Mouse (Mus musculus): ENCODE measurements at regions not wholly inside any gene's neighbourhood (a gene's known extent, or its start where the extent isn't known, plus 50 kb on each side); places are given as distances from the start of the nearest gene placed in this dataset.

DNA sequence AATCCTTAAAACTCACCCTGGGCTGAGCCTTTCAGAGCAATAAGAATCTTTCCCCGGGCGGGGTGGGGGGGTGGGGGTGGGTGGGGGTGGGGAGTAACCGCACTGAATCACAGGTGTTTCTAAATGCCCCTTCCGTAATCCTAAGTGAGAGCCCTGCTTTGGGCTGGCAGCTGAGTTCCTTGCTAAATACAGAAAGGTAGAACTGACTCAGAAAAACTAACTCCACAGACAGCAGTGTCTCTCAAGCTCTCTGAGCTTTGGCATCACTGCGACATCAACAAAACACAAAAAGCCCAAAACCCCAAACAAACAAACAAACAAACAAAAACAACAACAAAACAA is 105.9 kb upstream of the Map4k3 start:
- Histone ChIP-seq H3K4me3 (ENCODE audit: insufficient read depth, poor library complexity, severe bottlenecking) (no peak overlapping the region), H3K36me3 (ENCODE audit: control insufficient read depth, insufficient read depth) (no peaks in the 10 kb centered on the region), H3ac (ENCODE audit: control insufficient read depth, insufficient read length, low read depth) (no peak overlapping the region), H3K79me2 (ENCODE audit: control insufficient read depth, insufficient read depth) (no peaks in the 10 kb centered on the region), H3K79me3 (ENCODE audit: low read depth) (no peaks in the 10 kb centered on the region), H3K27me3 (ENCODE audit: control insufficient read depth, insufficient read depth, insufficient read length) (peaks cover 3% of the 10 kb centered on the region)
- TF ChIP-seq CEBPB (IDR thresholded peaks at IDR 0.05; ENCODE audit: low read depth) (no peak), CTCF (IDR thresholded peaks at IDR 0.05; ENCODE audit: control insufficient read depth, insufficient read depth, insufficient read length) (no peak), MYOD1 (IDR thresholded peaks at IDR 0.05; ENCODE audit: control insufficient read depth, insufficient read length, low read depth) (no peak), MAX (IDR thresholded peaks at IDR 0.05) (no peak), FOSL1 (IDR thresholded peaks at IDR 0.05; ENCODE audit: insufficient read depth, low read length, poor library complexity, severe bottlenecking) (no peak)

DNA sequence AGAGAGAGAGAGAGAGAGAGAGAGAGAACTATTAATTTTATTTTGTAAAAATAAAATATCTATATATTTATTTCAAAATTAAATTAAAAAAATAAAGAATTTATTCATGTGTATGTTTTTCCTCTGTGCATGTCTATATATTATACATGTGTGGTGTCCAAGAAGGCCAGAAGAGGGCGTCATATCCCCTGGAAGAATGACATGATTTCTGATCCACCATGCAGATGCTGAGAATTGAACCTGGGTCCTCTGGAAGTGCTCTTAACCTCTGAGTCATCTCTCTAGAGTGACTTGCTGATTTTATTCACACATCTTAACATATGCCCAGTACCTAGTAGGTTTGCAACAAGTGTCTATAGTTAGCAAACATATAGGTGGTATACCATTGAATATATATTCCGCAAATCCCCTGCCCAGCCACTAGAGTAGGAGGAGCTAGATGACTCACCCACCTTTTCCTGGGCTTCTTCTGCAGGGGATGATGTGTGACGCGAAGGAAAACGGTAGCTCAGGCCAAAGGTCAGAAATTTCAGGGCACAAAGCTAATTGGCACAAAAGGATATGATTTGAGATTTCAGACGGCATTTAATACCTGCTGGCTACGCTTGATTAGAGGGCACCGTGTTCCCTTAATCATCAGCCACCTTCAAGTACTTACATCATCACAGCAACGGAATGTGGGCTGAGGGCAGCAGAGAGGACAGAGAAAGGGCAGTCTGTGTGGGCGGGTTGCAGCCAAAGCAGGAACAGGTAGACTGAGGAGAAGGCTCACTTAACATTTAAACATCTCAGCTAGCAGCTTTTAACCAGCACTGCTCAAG is 105.3 kb upstream of the Map4k3 start:
- no peaks in the 10 kb centered on the region for H3K79me2 ChIP-seq (ENCODE audit: control insufficient read depth, insufficient read depth)
- peaks cover 3% of the 10 kb centered on the region for H3K27me3 ChIP-seq (ENCODE audit: control insufficient read depth, insufficient read depth, insufficient read length)
- no peak overlapping the region for H3ac ChIP-seq (ENCODE audit: control insufficient read depth, insufficient read length, low read depth)
- H3K36me3 ChIP-seq (ENCODE audit: control insufficient read depth, insufficient read depth), result no peaks in the 10 kb centered on the region
- no peaks in the 10 kb centered on the region for H3K79me3 ChIP-seq (ENCODE audit: low read depth)
- TF ChIP-seq MAX (IDR thresholded peaks at IDR 0.05) (no peak), FOSL1 (IDR thresholded peaks at IDR 0.05; ENCODE audit: insufficient read depth, low read length, poor library complexity, severe bottlenecking) (no peak), MYOG (IDR thresholded peaks at IDR 0.05; ENCODE audit: control insufficient read depth, extremely low read depth, insufficient read length) (no peak), CTCF (IDR thresholded peaks at IDR 0.05; ENCODE audit: control insufficient read depth, insufficient read depth, insufficient read length) (no peak), CEBPB (IDR thresholded peaks at IDR 0.05; ENCODE audit: low read depth) (no peak), USF1 (IDR thresholded peaks at IDR 0.05; ENCODE audit: low read depth) (no peak), MYOD1 (IDR thresholded peaks at IDR 0.05; ENCODE audit: control insufficient read depth, insufficient read length, low read depth) (no peak)
- no peak overlapping the region for H3K4me3 ChIP-seq (ENCODE audit: insufficient read depth, poor library complexity, severe bottlenecking)

DNA sequence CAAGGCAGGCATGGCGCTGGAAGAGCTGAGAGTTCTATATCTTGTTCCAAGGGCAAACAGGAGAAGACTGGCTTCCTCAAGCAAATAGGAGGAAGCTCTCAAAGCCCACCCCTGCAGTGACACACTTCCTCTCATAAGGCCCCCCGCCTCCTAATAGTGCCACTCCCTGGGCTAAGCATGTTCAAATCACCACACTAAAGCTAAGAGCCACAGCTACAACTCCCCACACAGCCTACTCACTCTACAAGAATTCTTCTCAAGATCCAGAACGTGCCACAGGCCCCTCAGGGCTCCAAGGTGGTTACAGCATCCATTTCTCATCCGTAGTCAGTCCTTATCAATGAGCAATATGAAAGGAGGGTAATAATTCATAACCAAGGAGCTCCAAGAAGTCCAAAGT is 103.4 kb upstream of the Map4k3 start:
- H3K4me3 ChIP-seq (ENCODE audit: insufficient read depth, poor library complexity, severe bottlenecking), result no peak overlapping the region
- TF ChIP-seq MAX (IDR thresholded peaks at IDR 0.05) (no peak), MYOD1 (IDR thresholded peaks at IDR 0.05; ENCODE audit: control insufficient read depth, insufficient read length, low read depth) (no peak), USF1 (IDR thresholded peaks at IDR 0.05; ENCODE audit: low read depth) (no peak), CTCF (IDR thresholded peaks at IDR 0.05; ENCODE audit: control insufficient read depth, insufficient read depth, insufficient read length) (no peak), MYOG (IDR thresholded peaks at IDR 0.05; ENCODE audit: control insufficient read depth, extremely low read depth, insufficient read length) (no peak), CEBPB (IDR thresholded peaks at IDR 0.05; ENCODE audit: low read depth) (no peak), FOSL1 (IDR thresholded peaks at IDR 0.05; ENCODE audit: insufficient read depth, low read length, poor library complexity, severe bottlenecking) (no peak)
- no peaks in the 10 kb centered on the region for H3K27me3 ChIP-seq (ENCODE audit: control insufficient read depth, insufficient read depth, insufficient read length)
- H3K36me3 ChIP-seq (ENCODE audit: control insufficient read depth, insufficient read depth), result no peaks in the 10 kb centered on the region
- no peaks in the 10 kb centered on the region for H3K79me3 ChIP-seq (ENCODE audit: low read depth)
- H3ac ChIP-seq (ENCODE audit: control insufficient read depth, insufficient read length, low read depth), result no peak overlapping the region
- no peaks in the 10 kb centered on the region for H3K79me2 ChIP-seq (ENCODE audit: control insufficient read depth, insufficient read depth)

DNA sequence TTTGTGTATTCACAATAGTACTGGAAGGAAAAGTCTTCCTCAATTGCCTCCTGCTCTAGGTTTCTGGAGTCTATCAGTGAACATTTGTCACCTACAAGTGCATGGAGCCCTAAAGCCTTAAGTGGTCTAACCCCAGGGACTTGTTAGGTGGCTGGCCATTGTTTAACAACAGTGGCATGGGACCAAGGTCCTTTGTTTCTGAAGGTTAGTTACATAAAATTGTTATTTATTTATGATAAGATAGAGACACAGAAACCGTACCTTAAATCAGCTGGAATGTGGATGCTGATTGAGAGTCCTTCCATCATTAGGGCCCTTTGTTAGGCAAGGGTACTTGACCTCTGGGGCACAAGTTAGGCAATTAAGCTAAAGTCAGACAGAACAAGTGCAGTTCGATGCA is 99.6 kb upstream of the Map4k3 start:
- TF ChIP-seq FOSL1 (IDR thresholded peaks at IDR 0.05; ENCODE audit: insufficient read depth, low read length, poor library complexity, severe bottlenecking) (no peak), MYOD1 (IDR thresholded peaks at IDR 0.05; ENCODE audit: control insufficient read depth, insufficient read length, low read depth) (no peak), USF1 (IDR thresholded peaks at IDR 0.05; ENCODE audit: low read depth) (no peak), CEBPB (IDR thresholded peaks at IDR 0.05; ENCODE audit: low read depth) (no peak), MAX (IDR thresholded peaks at IDR 0.05) (no peak), CTCF (IDR thresholded peaks at IDR 0.05; ENCODE audit: control insufficient read depth, insufficient read depth, insufficient read length) (no peak), MYOG (IDR thresholded peaks at IDR 0.05; ENCODE audit: control insufficient read depth, extremely low read depth, insufficient read length) (no peak)
- H3K4me3 ChIP-seq (ENCODE audit: insufficient read depth, poor library complexity, severe bottlenecking), result no peak overlapping the region
- H3K79me3 ChIP-seq (ENCODE audit: low read depth), result no peaks in the 10 kb centered on the region
- H3K36me3 ChIP-seq (ENCODE audit: control insufficient read depth, insufficient read depth), result no peaks in the 10 kb centered on the region
- no peaks in the 10 kb centered on the region for H3K27me3 ChIP-seq (ENCODE audit: control insufficient read depth, insufficient read depth, insufficient read length)
- no peak overlapping the region for H3ac ChIP-seq (ENCODE audit: control insufficient read depth, insufficient read length, low read depth)
- H3K79me2 ChIP-seq (ENCODE audit: control insufficient read depth, insufficient read depth), result no peaks in the 10 kb centered on the region

DNA sequence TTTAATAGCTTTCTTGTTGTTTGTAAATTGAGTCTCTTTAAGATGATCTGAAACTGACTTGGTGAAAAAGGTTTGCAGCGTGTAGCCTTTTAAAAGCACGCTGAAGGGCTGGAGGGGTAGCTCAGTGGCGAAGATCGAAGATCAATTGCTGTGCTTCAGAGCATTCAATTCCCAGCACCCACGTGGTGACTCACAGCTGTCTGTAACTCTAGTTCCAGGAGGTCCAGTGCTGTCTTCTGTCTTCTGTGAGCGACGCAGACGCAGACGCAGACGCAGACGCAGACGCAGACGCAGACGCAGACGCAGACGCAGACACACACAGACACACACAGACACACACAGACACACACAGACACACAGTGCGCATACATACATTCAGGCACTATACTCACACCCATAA is 99.1 kb upstream of the Map4k3 start:
- Histone ChIP-seq H3K4me3 (ENCODE audit: insufficient read depth, poor library complexity, severe bottlenecking) (no peak overlapping the region), H3K27me3 (ENCODE audit: control insufficient read depth, insufficient read depth, insufficient read length) (no peaks in the 10 kb centered on the region), H3K36me3 (ENCODE audit: control insufficient read depth, insufficient read depth) (no peaks in the 10 kb centered on the region), H3K79me2 (ENCODE audit: control insufficient read depth, insufficient read depth) (no peaks in the 10 kb centered on the region), H3K79me3 (ENCODE audit: low read depth) (no peaks in the 10 kb centered on the region), H3ac (ENCODE audit: control insufficient read depth, insufficient read length, low read depth) (no peak overlapping the region)
- TF ChIP-seq MAX (IDR thresholded peaks at IDR 0.05) (no peak), CTCF (IDR thresholded peaks at IDR 0.05; ENCODE audit: control insufficient read depth, insufficient read depth, insufficient read length) (no peak), MYOG (IDR thresholded peaks at IDR 0.05; ENCODE audit: control insufficient read depth, extremely low read depth, insufficient read length) (no peak), CEBPB (IDR thresholded peaks at IDR 0.05; ENCODE audit: low read depth) (no peak), USF1 (IDR thresholded peaks at IDR 0.05; ENCODE audit: low read depth) (no peak), FOSL1 (IDR thresholded peaks at IDR 0.05; ENCODE audit: insufficient read depth, low read length, poor library complexity, severe bottlenecking) (no peak), MYOD1 (IDR thresholded peaks at IDR 0.05; ENCODE audit: control insufficient read depth, insufficient read length, low read depth) (no peak)

All from C2C12 (cell line).